Mouse (Mus musculus): ENCODE measurements around the gene Aspm.
"Not testable (repeated sequence)": the region's sequence is repeated elsewhere in the genome, so short reads cannot be mapped to it uniquely, and the experiment has no call there.

Gene Aspm

DNA sequence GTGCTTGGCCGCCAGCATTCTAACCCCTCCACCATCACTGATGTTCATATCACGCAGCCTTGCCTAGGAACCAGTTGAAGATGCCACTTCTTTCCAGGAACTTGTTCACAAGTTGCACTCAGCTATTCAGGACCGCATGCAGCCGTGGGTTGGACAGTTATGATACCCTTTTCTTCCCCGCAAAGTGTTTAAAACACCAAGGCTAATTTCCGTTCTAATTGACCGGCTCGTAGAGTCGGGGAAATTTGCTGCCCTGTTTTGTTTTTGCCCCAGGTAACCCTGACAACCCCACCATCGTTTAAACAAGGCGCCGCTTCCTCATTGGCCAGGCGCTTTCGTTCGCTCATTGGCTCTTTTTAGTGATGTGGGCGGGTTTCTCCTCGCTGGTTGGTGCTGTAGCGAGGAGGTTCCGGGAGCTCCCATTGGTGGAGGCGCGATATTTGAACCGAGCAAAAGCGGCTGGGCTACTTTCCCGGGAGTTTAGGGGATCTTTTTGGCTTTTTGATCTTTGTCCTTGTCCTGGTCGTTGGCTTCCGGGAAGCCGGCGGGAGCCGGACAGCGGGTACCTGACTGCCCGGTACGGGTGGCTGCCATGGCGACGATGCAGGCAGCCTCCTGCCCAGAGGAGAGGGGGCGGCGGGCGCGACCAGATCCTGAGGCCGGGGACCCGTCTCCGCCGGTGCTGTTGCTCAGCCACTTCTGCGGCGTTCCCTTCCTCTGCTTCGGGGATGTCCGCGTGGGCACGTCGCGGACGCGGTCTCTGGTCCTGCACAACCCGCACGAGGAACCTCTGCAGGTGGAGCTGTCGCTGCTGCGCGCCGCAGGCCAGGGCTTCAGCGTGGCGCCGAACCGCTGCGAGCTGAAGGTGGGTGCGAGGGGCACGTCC is at the start of gene Aspm:
Gene Aspm (plus strand): TSS at position 433 of the 886 bp plus-strand sequence.
- peak; percentile 81 for DNase-seq

DNA sequence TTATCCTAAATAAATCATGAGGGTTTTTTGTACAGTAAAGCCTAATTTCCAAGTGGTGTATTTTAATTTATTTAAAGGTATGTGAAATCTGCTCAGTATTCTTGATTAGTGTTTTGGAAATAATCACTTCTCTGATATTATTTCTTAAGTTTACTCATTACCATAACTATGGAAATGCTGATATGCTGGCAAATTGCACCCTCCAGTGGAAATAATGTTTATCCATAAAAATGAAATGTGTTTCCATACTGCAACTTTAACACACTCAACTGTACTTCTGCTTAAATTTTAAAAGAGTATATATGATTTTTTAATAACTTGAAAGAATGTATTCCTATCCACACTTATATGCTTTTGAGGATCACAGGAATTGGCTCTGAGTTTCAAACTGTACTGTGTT is 48.8 kb upstream of the Aspm start:
- DNase-seq, result no peak

GRCm38 (mm10) chr1:139407701-139408100 is 46.9 kb upstream of the Aspm start:
- DNase-seq, result no peak

GRCm38 (mm10) chr1:139412365-139412764 is 42.2 kb upstream of the Aspm start:
- not testable (repeated sequence) for DNase-seq

DNA sequence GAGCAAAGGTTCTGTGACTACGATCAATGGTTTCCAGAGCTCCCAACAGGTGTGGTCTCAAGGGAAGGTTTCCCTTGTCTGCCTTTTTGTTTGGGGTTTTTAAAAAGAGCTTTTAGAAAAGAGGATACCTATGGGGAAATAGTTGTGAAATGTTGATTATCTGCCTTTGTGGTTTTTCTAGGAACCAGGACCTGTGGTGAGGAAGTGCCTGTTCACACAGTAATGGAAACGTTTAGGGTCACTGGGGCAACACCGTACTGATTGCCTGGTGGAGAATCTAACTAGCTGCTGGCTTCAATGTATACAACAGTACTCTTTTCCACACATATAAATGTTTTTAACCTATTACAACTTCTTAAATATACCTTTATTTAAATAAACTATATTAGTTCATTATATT is 41.1 kb upstream of the Aspm start:
- DNase-seq, result no peak

DNA sequence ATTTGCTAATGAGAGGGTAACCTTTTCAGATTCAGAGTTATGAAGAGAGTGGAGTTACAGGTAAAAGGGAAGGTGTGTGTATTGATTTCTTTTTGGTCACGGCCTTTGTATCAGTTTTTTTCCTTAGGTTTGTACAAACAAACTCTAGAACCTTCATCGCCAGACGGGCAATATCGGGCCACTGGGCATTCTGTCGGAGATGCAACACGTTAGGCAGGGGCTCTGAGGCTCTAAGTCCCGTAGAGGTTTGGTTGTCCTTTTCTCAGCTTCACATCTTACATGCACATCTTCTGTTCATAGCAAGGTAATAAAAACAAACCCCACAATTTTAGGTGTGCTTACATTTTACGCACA is 33.1 kb upstream of the Aspm start:
- no peak for DNase-seq

GRCm38 (mm10) chr1:139421875-139422791 is 32.4 kb upstream of the Aspm start, which contains the start of gene Zbtb41:
Gene Zbtb41 (plus strand): TSS chr1:139422288.
- DNase-seq, result peak; percentile 89

DNA sequence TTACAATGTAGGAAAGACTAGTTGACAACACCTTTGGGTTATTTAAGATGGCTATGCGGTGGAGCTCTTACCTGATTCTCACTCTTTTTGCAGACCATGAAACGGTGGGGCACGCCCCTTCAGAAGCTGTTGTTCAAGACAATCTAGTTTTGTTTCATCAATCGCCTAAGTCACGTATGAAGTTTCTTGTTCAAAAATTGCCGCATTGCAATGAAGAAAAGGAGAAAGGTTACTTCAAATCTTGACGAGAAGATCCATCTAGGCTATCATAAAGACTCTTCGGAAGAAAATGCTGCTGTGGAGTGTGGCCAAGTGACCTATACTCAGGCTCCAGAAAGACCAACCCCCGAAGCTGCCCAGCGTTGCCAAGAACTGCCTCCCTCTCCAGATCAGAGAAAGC is 31.6 kb upstream of the Aspm start:
- no peak for DNase-seq

GRCm38 (mm10) chr1:139423931-139424330 is 30.6 kb upstream of the Aspm start:
- DNase-seq, result no peak

DNA sequence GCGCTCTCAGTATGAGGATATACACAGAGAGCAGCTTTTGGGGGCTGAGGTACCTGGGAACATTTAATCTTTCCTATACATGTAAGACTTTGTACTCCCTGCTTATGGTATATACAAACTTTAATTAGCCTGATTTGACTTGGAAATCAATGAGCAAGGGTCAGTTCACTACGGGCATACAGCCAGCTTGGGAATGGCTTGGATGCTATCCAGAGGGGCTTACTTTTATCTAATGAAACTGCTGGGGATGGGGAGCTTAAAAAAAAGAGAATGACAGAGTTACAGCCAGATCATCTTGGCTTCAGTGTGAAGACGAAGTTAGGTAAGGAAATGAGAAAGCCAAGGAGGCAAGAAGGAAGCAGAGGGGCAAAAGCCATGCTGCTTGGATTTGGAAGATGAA is 29.6 kb upstream of the Aspm start:
- DNase-seq, result no peak

DNA sequence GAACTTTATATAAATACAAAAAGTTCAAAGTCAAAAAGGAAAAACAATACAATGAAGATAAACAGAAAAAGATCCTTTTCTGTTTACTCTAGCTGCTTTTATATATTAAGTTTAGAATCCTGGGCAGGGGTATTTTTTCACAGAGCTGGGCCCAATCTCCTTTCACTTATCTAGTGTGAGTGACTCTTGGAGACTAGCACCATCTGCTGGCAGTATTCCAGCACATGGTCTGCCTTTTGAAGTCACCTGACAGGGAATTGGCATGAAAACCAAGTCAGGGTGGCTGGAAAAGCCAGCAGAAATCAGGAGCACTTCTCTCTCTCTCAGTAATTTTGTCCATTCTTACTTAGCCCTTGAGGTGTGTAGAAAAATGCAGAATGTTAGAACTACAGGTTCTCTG is 16.2 kb upstream of the Aspm start:
- DNase-seq, result no peak

- DNase-seq, result not testable (repeated sequence)
Measured at GRCm38 (mm10) chr1:139443103-139443502, 11.5 kb upstream of the Aspm start.

GRCm38 (mm10) chr1:139455226-139455869 is 776 bp downstream of the Aspm start:
- no peak for DNase-seq

DNA sequence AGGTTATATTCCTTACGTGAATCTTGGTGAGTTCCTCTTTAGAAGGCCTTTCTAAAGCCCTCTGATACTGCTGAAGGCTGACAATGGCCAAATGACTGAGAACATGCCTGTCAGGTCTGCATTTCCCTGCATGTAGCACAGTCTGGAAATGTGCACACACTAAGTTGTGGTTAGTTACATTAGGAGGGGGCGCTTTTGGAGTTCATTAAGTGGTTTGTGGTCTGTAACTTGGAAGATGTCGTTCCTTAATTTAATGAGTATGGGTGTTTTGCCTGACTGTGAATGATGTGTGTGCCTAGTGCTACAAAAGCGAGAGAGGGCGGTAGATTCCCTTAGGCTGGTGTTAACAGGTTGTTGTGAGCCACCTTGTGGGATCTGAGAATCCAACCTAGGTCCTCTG is 6.2 kb downstream of the Aspm start:
- no peak for DNase-seq

GRCm38 (mm10) chr1:139465936-139466335 is 11.4 kb downstream of the Aspm start:
- no peak for DNase-seq

DNA sequence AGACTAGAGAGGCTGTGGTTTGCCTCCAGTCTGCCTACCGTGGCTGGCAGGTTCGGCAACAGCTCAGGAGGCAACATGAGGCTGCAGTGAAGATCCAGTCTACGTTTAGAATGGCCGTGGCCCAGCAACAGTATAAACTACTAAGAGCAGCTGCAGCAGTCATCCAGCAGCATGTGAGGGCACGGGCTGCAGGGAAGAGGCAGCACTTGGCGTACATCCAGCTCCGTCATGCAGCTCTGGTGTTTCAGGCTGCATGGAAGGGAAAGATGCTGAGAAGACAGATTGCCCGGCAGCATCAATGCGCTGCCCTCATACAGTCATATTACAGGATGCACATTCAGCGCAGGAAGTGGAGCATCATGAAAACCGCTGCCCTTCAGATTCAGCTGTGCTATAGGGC is 24.3 kb downstream of the Aspm start:
- no peak for DNase-seq

GRCm38 (mm10) chr1:139480246-139480645 is 25.7 kb downstream of the Aspm start:
- no peak for DNase-seq

- no peak for DNase-seq
Measured at GRCm38 (mm10) chr1:139481146-139481545, 26.6 kb downstream of the Aspm start.

- no peak for DNase-seq
Measured at GRCm38 (mm10) chr1:139494630-139495029, 40.1 kb downstream of the Aspm start.

- no peak for DNase-seq
Measured at GRCm38 (mm10) chr1:139495408-139495807, 40.8 kb downstream of the Aspm start.

- no peak for DNase-seq
Measured at GRCm38 (mm10) chr1:139496212-139496611, 41.6 kb downstream of the Aspm start.

DNA sequence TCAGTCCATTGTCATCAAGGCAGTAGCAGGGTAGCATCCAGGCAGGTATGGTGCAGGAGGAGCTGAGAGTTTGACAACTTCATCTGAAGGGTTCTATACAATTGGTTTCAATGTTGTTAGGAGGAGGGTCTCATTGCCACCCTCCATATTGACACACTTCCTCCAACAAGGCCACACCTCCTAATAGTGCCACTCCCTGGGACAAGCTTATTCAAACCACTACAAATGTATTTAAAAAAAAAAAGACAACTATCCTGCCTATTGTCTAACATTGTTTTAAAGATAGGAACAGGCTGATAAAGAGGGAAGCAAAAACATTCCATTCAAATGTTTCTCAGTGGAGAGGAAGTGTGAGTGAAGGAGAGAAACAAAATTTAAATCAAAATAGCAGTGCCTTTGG is 45.2 kb downstream of the Aspm start:
- no peak for DNase-seq

GRCm38 (mm10) chr1:139501258-139501752 is 46.7 kb downstream of the Aspm start, which contains the start of gene F13b:
Gene F13b (plus strand): TSS chr1:139501702.
- DNase-seq, result no peak

Measured in cerebellum, adult 8-10 months (tissue).